Mouse (Mus musculus) right cerebral cortex, adult 18-20 months (tissue): Measurements from ENCODE around the gene Ppp1r12a.
A peak's percentile ranks its signal among the peaks of the same experiment; 100 is the strongest.

Source experiments
- DNase-seq: peaks from one replicate; pipeline ENCODE4 v3.0.0; 2022; ENCODE audit warnings: mixed read lengths

The Ppp1r12a gene

DNA sequence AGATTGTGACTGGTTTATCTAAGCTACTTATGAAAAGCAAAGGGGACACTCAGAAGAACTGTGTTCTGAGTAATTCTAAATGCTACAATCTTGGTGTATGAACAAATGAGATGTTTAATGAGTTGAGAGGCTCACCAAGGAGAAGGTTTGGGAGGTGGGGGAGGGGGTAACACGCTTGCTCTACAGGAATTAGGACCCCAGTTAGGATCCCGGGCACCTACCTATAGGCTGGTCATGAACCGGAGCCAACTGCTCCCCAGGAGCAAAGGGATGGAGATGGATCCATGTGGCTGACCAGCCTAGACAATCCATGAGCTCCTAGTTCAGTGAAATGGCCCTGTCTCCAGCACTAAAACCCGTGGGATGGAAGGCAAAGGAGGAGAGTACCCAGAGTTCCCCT is 130.7 kb downstream of the Ppp1r12a start:
- DNase-seq = no peak

DNA sequence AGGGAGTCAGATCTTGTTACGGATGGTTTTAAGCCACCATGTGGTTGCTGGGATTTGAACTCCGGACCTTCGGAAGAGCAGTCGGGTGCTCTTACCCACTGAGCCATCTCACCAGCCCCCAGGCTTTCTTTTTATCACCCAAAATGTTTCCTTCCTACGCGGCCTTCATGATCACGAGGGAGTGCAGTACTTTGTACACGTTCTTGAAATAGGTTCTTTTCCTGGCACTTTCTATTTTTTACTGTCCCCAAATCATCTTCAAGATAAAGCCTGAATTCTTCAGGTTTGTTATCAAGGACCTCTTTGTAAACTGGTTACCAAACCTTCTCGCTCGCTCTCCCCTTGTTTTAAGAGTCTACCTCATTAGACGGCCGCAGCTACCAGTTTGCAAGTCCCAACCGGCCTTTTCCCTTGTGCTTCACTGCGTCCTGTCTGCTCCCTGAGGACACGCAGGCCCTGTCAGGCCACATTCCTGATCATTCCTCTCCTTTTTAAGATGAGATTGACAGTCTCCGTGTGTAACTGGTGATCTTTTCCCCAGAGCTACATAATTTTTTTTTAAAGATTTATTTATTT is 131.7 kb downstream of the Ppp1r12a start:
- no peak for DNase-seq

DNA sequence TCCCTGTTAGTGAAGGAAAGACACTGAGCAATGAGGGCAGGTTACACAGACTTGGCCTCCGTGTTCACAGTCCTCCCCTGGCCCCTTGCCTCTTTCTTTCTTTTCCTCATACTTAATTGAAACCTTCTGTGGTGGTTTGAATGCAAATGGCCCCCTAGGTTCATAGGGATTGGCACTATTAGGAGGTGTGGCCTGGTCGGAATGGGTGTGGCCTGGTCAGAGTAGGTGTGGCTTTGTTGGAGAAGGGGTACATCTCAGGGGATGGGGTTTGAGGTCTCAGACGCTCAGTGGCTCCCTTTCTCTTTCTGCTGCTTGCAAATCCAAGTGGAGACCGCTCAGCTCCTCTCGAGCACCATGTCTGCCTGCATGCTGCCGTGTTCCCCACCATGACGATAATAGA is 132.8 kb downstream of the Ppp1r12a start:
- no peak for DNase-seq

DNA sequence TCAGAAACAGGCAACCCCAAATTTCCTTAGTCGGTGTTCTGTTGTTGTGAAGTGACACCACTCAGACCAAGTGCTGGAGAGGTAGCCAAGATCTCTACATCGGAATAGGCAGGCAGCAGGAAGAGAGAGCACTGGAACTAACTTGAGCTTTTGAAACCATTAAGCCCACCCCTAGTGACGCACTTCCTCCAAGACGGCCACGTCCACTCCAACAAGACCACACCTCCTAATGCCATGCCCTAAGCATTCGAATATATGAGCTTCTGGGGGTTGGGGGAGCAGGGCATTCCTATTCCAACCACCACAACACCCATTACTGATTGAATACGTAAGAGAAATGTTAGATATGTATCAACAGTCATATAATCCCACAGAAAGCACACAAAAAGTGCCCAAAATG is 134.5 kb downstream of the Ppp1r12a start:
- DNase-seq = no peak

DNA sequence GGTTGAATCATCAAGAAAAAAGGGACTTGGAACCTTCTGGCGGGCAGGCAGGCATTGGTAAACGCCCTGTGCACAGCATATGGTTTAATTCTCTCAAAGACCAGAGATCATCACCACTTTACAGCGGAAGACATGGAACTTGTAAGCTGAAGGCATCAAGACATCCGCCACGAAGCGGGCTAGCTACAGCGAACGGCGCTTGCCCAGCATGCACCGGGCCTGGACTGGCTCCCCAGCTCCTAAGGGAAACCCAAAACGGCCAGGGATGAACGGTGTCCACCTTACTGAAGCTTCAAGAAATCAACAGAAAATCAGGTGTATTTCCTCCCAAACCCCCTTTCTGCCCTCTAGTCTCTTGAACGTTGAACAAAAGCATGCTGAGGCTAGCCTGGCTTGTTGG is 136.3 kb downstream of the Ppp1r12a start:
- no peak for DNase-seq

DNA sequence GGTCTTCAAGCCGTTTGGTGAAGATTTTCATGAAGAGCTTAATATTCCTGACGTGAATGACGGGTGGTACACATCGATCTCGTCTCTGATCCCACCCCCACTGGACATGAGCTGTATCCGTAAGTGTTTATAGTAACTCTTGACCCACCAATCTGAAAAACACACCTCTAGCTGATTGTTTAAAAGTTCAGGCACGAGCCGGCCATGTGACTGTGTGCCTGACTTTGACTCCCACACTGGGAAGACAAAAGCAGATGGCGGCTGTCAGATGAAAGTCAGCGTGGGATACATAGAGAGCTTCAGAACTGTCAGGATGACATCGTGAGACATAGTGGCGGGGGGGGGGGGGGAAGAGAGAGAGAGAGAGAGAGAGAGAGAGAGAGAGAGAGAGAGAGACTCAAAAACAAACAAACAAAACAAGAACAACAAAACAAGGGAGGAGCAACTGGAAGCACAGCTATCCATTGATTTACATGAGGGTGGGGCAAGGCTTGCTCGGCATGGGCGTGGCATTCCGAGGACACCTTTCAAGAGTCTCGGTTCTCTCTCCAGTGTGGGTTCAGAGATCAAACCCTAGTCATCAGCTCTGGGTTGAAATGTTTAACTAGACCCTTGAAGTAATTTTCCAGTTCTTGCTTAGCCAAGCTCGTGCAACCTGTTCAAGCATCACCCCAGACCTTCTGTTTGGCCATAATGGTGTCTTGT is 137.0 kb downstream of the Ppp1r12a start:
- DNase-seq = no peak

DNA sequence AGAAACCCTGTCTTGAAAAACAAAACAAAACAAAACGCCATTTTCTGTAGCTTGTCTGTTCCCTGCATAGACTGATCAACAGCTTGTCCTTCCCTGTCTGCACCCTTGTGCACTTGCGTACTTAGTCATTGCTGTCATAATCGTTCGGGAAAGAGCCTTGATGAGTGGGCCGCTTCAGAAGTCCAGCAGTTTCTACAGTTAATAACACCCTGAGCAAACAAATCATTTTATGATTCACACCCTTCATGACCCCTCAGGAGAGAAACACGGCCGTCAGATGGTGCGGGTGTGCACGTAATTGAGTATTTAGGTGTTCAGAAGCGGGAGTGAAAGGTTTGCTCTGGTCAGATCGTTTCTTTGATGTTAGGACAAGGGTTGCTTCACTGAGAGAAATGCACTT is 137.8 kb downstream of the Ppp1r12a start:
- DNase-seq = no peak

DNA sequence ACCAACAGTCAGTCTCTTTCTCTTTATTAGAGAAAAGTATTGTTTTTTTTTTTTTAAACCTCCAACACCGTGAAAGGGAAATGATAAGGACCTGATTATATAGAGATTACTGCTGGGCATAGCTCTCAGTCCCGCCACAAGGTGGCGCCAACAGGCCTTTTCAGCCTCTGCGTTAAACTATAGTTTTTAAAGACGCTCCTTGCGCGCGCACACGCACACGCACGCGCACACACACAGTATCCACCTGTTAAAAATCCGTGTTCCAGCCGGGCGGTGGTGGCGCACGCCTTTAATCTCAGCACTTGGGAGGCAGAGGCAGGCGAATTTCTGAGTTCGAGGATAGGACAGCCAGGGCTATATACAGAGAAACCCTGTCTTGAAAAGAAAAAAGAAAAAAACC is 138.8 kb downstream of the Ppp1r12a start:
- DNase-seq = peak; percentile 83

DNA sequence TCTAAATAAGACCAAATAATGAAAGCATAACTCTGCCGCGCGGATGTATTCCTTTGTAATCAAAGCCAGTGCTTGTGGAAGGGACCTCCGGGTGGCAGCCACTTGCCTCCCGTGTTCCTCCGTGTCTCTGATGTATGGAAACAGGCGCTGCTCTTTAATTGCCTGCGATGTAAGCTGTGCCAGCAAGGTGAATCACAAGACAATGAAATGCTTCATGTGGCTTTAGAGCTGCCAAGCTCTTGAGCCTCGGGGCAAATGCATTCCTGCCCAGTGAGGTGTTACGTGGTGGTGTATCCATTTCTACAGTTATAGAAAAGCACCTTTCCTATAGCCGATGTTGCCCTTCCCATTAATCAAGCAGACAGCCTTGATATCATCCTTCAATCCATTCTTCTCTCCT is 145.8 kb downstream of the Ppp1r12a start:
- no peak for DNase-seq

DNA sequence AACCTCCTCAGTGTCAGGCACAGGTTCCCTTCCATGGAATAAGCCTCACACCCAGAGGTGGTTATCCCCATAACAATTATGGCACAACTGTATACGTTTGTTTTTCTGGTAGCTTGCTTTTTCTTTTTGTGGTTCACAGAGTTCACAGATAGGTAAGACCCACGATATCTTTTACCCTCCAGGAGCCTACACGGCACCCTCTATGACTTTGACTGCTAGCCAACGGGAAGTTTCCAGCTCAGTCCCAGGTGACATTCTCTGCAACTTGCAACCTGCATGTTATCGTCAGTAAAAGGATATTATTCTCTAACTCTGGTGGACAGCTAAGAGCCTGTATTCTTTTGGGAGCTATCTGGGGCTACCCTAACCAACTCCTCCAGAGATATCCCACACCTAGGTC is 148.2 kb downstream of the Ppp1r12a start:
- no peak for DNase-seq

DNA sequence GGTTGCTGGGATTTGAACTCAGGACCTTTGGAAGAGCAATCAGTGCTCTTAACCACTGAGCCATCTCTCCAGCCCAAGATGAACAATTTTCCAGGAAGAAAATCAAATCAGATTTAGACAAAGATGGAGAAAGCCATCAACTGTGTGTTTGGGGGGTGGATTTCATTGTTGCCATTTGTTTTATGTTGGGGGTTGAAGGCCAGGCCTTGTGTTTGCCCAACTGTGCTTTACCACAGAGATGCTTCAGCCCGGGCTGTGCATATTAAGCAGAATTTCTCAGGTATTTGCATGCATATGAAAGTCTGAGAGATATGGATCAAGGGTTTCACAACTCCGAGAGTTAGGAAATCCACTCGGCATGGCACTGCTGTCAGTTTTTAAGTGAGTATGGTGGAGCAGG is 149.4 kb downstream of the Ppp1r12a start:
- DNase-seq = no peak

DNA sequence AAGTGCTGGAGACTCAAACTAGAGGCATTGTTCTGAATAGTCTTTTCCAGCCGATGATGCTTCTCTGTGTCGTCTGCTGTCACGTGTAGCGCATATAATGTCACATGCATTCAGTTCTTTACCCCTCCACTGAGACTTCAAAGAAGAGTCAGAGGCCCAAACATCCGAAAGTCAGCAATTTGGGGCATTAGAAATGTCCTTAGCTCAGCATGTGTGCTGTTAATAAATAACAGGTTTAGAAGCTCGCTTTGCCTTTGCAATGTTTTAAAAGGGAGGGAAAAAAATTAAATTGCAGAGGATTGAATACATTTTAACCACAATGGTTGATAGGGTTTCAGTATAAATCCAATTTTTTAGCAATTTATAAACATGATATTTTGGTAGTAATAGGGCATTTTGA is 151.9 kb downstream of the Ppp1r12a start:
- no peak for DNase-seq

DNA sequence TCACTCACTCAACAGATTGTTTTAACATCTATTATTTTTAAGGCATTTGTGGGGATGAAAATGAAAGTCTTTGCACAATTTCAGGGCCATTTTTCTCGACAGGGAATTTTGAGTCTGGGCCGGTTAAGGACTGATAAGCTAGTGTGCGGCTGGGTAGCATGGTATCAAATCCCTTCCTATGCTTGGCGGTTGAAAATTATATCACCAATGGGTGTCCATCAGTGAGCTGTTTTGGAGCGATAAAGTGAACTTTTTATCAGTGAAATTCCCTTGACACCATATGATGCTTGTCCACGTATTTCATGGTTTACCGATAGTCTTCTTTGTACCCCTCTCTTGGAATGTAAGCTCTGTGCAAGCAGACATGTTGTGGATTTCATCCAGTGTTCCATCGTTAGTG is 152.4 kb downstream of the Ppp1r12a start:
- no peak for DNase-seq

DNA sequence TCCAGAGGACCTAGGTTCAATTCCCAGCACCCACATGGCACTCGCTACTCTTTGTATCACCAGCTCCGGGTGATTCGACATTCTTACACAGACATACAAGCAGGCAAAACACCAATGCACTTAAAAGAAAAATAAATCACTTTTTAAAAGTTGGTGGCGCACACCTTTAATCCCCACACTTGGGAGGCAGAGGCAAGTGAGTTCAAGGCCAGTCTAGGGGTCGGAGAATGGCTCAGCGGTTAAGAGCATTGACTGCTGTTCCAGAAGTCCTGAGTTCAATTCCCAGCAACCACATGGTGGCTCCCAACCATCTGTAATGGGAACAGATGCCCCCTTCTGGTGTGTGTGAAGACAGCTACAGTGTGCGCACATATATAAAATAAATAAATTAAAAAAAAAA is 153.2 kb downstream of the Ppp1r12a start:
- DNase-seq = no peak

DNA sequence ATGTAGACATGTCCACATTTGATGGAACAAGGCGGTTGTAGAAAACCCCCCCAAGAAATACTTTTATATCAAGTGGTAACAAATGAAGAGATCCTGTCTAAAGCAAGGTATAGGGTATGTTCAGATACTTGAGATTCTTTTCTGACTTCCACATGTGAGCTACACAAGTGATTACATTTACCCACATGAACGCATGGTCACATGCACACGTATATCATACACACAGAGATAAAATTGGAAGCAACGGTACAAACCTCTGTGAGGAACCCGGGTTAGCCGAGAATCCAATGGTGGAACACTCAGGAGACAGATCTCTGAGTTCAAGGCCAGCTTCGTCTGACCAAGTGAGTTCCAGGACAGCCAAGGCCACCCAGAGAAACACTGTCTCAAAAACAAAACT is 166.4 kb downstream of the Ppp1r12a start:
- no peak for DNase-seq

DNA sequence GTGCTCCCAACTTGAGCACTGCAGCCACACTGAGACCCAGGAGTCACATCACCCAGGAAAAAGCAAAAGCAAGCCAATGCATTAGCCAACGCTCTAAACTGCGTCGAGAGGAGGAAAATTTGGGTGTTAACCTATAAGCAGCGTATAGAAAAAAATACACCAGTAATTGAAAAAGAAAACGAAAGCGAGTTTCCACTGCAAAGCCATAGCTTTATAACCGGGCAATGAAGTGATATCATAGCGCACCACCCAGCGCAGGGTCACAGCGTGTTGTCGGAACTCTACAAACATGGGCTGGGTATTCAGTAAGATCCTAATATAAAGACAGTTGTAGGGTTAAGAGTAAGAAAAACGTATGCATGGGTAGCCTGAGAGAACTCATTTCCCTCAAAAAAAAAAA is 167.0 kb downstream of the Ppp1r12a start:
- DNase-seq = no peak

DNA sequence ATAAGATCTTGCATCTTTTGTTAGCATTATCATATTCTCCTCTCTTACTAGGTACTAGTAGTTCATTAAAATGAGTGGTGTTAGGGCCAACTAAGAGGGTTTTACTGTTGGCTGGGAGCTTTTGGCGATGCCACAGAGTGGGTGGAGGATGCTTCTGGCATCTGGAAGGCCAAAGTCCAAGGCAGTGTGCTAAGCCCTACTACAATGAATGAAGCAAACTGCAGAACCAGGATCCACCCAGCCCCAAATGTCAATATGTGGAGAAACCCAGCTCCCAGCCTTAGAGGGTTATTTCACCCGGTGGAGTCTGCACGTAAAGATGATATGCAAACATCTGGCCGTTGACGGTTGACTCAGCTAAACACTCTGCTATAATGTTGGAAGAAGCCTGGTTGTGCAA is 167.8 kb downstream of the Ppp1r12a start:
- no peak for DNase-seq

DNA sequence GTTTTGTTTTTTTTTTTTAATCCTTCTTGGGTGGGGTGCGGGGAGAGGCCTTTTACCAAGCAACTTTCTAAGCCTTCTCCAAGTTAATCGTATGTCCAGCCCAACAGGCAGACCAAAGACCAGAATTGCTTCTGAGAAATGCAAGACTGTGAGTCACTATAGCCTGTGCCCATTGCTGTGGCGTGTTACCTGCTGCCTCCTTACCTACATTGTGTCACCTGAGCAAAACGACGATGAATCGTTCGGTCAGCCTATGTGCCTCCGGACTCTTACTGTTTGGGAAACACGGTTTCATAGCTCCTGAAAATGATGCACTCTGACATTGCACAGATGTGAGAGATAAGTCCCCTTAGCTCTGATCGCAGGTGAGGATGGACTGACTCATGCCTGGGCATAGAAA is 169.0 kb downstream of the Ppp1r12a start:
- no peak for DNase-seq

DNA sequence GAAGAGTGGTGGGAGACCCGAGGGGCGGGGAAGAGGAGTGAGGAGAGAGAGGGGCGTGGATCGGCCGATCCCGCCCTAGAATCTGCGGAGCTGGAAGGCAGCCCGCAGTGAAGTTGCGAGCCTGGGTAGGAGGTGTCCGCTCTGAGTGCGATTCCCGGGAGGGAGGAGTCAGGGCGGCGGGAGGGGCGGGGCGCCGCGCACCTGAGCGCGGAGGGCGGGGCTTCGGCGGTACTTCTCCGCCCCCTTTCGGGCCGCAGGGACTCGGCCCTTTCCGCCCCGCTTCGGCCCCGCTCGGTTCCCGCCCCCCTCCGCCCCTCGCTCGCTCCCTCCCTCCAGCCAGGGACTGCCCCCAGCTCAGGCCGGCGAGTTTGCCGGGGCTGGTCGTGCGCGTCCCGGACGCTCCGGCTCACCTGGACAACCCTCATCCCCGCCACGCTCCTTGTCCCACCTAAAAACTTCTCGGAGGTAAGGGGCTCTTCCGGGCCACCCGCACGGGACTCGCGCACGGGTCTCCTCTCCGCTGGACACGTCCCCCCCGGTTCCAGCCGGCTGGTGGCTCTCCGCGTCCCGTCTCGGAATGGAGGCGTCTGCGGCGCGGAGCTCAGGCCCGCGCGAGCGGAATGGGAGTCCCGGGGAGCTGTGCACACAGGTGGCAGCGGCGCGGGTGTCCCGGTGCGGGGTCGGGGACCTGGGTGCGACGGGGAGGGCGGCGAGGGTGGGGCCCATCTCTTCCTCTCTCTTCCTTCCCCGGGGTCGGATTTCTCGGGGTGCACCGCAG is 170.0 kb downstream of the Ppp1r12a start, which contains the start of gene Pawr:
Pawr (plus strand) TSS at position 338 of the 778 bp plus-strand sequence.
- DNase-seq = peak; percentile 25

DNA sequence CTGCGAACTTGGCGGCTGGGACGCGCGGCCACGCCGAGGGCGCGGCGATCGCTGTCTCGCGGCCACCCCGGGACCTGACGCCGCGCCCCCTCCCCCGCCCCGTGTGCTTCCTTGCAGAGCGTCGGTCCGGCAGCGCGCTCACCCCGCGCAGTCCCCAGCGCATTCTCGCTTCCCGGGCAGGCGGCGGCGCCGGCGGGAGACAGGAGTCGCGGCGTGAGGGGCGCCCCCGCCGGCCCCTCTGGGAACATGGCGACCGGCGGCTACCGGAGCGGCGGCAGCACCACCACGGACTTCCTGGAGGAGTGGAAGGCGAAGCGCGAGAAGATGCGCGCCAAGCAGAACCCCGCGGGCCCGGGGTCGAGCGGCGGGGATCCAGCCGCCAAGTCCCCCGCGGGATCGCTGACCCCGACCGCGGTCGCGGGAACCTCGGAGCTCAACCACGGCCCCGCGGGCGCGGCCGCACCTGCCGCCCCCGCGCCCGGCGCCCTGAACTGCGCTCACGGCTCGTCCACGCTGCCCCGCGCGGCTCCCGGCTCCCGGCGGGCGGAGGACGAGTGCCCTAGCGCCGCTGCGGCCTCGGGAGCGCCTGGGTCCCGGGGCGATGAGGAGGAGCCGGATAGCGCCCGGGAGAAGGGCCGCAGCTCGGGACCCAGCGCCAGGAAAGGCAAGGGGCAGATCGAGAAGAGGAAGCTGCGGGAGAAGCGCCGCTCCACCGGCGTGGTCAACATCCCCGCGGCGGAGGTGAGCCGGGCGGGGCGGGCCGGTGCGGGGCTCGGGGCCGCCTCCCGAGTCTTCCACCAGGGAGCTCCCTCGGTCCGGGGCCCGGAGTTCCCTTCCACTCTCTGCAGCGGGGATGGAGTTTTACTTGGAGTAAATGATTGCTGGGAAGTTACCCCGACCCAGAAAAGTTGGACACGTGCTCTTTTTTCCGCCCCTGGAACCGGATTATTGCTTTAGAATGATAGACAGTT is 170.9 kb downstream of the Ppp1r12a start:
- DNase-seq = no peak

DNA sequence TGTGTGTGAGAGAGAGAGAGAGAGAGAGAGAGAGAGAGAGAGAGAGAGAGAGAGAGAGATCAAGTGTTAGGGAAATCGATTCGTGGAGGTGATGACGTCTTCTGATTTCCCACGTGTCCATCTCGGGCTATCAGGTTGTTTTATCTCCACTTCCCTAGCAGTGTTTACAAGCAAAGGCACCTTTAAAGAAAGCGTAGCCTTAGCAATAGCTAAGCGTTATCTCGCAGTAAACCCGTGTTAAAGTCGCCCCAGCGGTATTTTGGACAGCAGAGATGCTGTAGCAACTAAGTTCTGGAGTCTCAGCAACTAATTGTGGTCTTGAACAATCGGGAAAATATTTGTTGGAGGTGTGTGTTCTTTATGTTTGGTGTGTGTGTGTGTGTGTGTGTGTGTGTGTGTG is 171.6 kb downstream of the Ppp1r12a start:
- DNase-seq = no peak
